Mouse (Mus musculus) limb, embryonic 10.5 days (tissue): Measurements from ENCODE around the gene Rpl26. TPM values are rescaled to one million over a fixed set of nuclear protein-coding genes. Genes with fewer than 3 reads are reported as not detected.

Experiments
- DNase-seq: peaks from one replicate; pipeline ENCODE4 v3.0.0-alpha.2; 2017; ENCODE audit warnings: low spot score
- H3K27ac ChIP-seq: fragments of 300-500 bp; sonication (generic); 2 replicates; pipeline ENCODE4 v1.5.1; 2016; ENCODE audit warnings: mild to moderate bottlenecking
- H3K27me3 ChIP-seq: fragments of 300-500 bp; sonication (generic); 2 replicates; pipeline ENCODE4 v1.6.1; 2016; ENCODE audit warnings: low read depth, mild to moderate bottlenecking; ENCODE audit not compliant: poor library complexity, severe bottlenecking
- H3K36me3 ChIP-seq: fragments of 300-500 bp; sonication (generic); 2 replicates; pipeline ENCODE4 v1.6.1; 2016; ENCODE audit warnings: mild to moderate bottlenecking, moderate library complexity
- H3K4me1 ChIP-seq: fragments of 300-500 bp; sonication (generic); 2 replicates; pipeline ENCODE4 v1.6.1; 2016
- H3K4me3 ChIP-seq: fragments of 300-500 bp; sonication (generic); 2 replicates; pipeline ENCODE4 v1.5.1; 2016; ENCODE audit warnings: mild to moderate bottlenecking, moderate library complexity
- H3K9me3 ChIP-seq: fragments of 300-500 bp; sonication (generic); replicated peaks from 2 replicates; pipeline ENCODE4 v1.6.1; 2016; ENCODE audit warnings: mild to moderate bottlenecking
- WGBS: fragments of 180-500 bp; shearing (Covaris S2); methylation state at CpG from one replicate; pipeline ENCODE4 v1.1.7; 2016; 5-methylcytosine and 5-hydroxymethylcytosine counted together
- polyA plus RNA-seq: library from polyadenylated mRNA; unstranded; fragments of >200 nt; fragmentation: Nextera tagmentation; extraction: Ambion mirVana; gene quantifications from 2 replicates; pipeline ENCODE4 v1.2.1, GENCODE M21; 2016

Rpl26 gene
- polyA plus RNA-seq, 1 experiment from 2014 or later: 1,058 TPM

DNA sequence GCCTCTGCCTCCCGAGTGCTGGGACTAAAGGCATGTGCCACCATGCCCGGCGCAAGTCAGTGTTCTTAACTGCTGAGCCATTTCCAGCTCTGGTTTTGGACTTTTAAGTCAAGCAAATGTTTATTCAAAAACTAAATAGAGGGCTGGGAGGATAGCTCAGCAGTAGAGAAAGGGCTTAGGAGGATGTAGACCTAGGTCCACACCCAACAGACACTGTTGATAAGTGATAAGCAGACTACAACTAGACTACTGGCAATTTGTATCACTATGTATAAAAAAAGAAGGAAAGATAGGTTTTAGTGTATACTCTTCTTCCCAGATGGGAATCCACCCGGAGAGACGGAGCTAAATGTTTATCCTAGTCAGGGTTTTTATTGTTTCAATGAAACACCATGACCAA lies 5.1 kb upstream of the Rpl26 start:
- Histone ChIP-seq H3K27me3 (0 out of 2 replicates have a peak, but pooled peaks cover 12% of the 10 kb centered on the region), H3K4me1 (peaks cover 13% of the 10 kb centered on the region), H3K27ac (no peak overlapping the region), H3K4me3 (no peak overlapping the region), H3K9me3 (no peaks in the 10 kb centered on the region), H3K36me3 (no peaks in the 10 kb centered on the region)
- WGBS: 95% methylated on average over 5 of the region's 5 CpGs
- no peak for DNase-seq

DNA sequence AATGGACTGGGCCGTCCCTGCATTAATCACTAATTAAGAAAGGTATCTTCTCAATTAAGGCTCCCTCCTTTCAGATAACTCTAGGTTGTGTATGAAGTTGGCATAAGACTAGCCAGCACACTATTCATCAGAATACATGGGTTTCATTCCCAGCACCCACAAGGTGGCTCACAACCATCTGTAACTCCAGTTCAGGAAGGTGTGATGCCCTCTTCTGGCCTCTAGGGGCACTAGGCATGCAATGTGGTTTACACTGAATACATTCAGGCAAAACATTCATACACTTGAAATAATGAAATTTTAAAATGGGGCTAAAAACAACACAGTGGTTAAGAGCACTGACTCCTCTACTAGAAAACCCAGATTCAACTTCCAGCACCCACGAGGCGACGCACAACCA lies 4.3 kb upstream of the Rpl26 start:
- Histone ChIP-seq H3K4me1 (peaks cover 13% of the 10 kb centered on the region), H3K36me3 (no peaks in the 10 kb centered on the region), H3K4me3 (no peak overlapping the region), H3K27ac (no peak overlapping the region), H3K27me3 (0 out of 2 replicates have a peak, but pooled peaks cover 12% of the 10 kb centered on the region), H3K9me3 (no peaks in the 10 kb centered on the region)
- 43% methylated on average over 4 of the region's 4 CpGs for WGBS
- no peak for DNase-seq

DNA sequence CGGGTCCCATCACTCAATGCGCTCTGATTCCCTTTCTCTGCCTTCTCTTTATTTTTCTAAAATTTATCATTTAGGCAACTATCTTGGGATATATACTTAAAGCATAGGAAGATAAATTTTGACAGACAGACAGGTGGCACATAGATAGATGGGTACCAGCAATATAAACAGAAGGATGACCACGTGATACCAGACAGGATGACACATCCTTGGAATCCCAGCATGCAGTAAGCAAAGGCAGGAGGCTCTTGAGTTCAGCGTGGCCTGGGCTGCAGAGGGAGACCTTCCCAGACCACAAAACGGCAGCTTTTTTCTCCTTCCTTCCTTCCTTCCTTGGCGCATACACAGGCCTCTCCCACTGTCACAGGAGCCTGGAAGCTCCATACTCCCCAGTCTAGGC lies 3.5 kb upstream of the Rpl26 start:
- H3K4me3 ChIP-seq: no peak overlapping the region
- H3K4me1 ChIP-seq: peaks cover 14% of the 10 kb centered on the region
- H3K27ac ChIP-seq: no peak overlapping the region
- no peaks in the 10 kb centered on the region for H3K9me3 ChIP-seq
- 0 out of 2 replicates have a peak, but pooled peaks cover 10% of the 10 kb centered on the region for H3K27me3 ChIP-seq
- DNase-seq: no peak
- WGBS: 80% methylated on average over 6 of the region's 6 CpGs
- peaks cover 6% of the 10 kb centered on the region for H3K36me3 ChIP-seq

DNA sequence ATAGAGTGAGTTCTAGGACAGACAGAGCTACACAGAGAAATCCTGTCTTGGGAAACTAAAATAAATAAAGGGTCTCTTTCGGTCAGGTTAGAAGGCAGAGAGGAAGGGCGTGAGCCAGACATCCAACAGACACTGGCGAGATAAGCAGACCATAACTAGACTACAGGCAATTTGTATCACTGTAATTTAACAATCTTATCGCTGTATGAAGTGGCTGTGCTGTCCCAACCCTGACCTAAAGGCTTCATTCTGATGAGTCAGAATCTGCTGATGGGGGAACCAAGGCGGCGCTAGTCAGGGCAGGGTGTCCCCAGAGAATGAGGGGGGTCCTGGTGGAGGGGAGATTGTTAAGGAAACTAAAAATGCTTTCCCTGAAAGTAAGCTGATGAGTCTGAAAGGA lies 2.6 kb upstream of the Rpl26 start:
- Histone ChIP-seq H3K4me1 (peaks cover 15% of the 10 kb centered on the region), H3K27ac (no peak overlapping the region), H3K4me3 (no peak overlapping the region), H3K36me3 (peaks cover 15% of the 10 kb centered on the region), H3K27me3 (0 out of 2 replicates have a peak, but pooled peaks cover 6% of the 10 kb centered on the region), H3K9me3 (no peaks in the 10 kb centered on the region)
- 92% methylated on average over 6 of the region's 6 CpGs for WGBS
- no peak for DNase-seq

DNA sequence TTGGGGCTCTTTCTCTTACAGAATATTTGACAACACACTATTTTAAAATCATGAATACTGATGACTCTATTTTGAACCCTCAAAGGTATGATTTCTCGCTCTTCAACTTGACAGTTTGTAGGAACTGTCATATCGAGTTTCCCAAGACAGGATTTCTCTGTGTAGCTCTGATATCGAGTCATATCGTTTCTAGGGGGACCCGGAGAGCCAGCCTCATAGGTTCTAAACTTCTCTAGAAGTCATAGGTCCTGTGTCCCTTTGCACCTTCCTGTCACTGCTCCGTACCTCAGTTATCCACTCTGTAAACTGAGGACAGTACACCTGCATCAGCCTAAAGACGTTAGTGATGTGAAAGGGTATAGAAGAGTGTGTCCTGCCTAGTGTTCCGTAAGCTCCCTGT lies 1.6 kb upstream of the Rpl26 start:
- H3K4me1 ChIP-seq: peaks cover 15% of the 10 kb centered on the region
- H3K27ac ChIP-seq: no peak overlapping the region
- H3K36me3 ChIP-seq: peaks cover 25% of the 10 kb centered on the region
- no peak overlapping the region for H3K4me3 ChIP-seq
- no peak for DNase-seq
- H3K27me3 ChIP-seq: 0 out of 2 replicates have a peak, but pooled peaks cover 6% of the 10 kb centered on the region
- WGBS: 90% methylated on average over 8 of the region's 8 CpGs
- H3K9me3 ChIP-seq: no peaks in the 10 kb centered on the region

DNA sequence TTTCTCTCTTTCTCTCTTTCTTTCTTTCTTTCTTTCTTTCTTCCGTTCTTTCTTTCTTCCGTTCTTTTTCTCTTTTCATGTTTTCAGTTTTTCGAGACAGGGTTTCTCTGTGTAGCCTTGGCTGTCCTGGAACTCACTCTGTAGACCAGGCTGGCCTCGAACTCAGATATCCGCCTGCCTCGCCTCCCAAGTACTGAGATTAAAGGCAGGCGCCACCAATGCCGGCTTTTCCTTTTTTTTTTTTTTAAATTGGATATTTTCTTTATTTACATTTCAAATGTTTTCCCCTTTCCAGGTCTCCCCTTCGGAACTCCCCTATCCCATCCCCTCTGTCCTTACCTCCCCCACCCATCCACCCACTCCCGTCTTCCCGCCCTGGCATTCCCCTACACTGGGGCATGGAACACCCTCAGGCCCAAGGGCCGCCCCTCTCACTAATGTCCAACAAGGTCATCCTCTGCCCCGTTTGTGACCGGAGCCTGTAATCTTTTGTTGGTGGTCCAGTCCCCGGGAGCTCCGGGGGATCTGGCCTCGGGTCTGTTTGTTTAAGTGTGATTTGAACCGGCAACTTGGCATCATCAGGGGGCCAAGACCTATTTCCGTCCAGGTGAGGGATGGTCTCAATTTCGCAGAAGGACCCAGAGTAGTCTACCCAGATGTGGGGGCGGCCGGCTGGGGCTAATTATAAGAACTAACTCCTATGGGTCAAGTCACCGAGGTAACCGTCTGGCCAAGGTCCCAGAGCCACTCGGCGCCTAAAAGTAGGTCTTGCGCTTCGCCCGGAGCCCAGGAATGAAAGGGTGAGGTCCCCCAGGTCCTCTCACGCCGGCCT lies 648 bp upstream of the Rpl26 start:
- Histone ChIP-seq H3K4me3 (peak overlapping the region; percentile 96), H3K27me3 (0 out of 2 replicates have a peak, but pooled peaks cover 6% of the 10 kb centered on the region), H3K36me3 (peaks cover 35% of the 10 kb centered on the region), H3K4me1 (peaks cover 15% of the 10 kb centered on the region), H3K9me3 (no peaks in the 10 kb centered on the region), H3K27ac (peak overlapping the region; percentile 99)
- WGBS: 26% methylated on average over 31 of the region's 31 CpGs
- DNase-seq: no peak

DNA sequence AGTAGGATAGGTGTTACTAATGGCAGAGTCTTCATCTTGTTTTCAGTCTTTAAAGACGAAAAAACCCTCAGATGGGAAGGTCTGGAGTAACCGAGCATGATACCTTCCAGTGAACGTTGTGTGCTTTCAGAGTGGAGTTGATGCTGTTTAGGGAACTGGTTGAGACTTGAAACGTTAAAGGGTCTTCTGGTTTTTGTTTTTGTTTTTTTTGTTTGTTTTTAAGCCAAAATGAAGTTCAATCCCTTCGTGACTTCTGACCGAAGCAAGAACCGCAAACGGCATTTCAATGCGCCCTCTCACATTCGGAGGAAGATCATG lies 623 bp downstream of the Rpl26 start:
- Histone ChIP-seq H3K36me3 (peaks cover 47% of the 10 kb centered on the region), H3K27ac (peak overlapping the region; percentile 99), H3K27me3 (0 out of 2 replicates have a peak, but pooled peaks cover 6% of the 10 kb centered on the region), H3K9me3 (no peaks in the 10 kb centered on the region), H3K4me3 (peak overlapping the region; percentile 96), H3K4me1 (peaks cover 15% of the 10 kb centered on the region)
- whole genome bisulfite sequencing: under 1% methylated on average over 10 of the region's 10 CpGs
- DNase-seq: no peak

DNA sequence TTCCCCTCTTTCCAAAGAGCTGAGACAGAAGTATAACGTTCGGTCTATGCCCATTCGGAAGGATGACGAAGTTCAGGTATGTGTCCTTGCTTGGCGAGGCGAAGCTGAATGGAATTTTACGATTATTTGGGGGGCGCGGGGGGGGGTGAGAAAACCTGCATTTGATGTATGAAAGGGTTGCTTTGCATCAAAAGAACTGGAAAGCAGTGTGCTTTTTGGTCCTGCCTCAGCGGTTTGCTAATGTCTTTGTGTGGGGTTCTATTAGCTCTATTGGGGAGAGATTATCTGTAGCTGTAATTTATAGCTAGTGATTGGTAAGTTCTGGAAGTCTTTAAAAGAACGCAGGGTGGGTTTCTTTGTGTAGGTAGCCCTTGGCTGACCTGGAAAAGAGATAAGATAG lies 984 bp downstream of the Rpl26 start:
- WGBS: 5% methylated on average over 11 of the region's 11 CpGs
- H3K27me3 ChIP-seq: 0 out of 2 replicates have a peak, but pooled peaks cover 6% of the 10 kb centered on the region
- peaks cover 51% of the 10 kb centered on the region for H3K36me3 ChIP-seq
- no peak for DNase-seq
- H3K9me3 ChIP-seq: no peaks in the 10 kb centered on the region
- peaks cover 15% of the 10 kb centered on the region for H3K4me1 ChIP-seq
- peak overlapping the region; percentile 99 for H3K27ac ChIP-seq
- H3K4me3 ChIP-seq: peak overlapping the region; percentile 96

DNA sequence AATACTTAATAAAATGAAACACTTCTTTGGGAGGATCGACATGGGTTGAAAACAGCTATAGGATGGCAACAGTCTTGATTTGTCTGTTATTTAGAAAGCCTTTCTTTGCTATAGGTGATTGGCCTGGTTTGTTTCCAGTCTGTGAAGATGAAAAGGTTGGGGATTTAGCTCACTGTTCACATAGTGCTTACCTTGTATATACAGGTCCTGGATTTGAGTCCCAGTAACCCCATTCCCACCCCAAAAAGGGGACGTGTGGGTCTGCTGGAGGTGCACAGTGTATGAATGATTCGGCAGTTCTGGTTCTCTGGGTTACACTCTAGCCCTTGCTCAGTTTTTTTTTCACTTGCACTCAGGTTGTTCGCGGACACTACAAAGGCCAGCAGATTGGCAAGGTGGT lies 1.4 kb downstream of the Rpl26 start:
- H3K4me1 ChIP-seq: peaks cover 15% of the 10 kb centered on the region
- no peaks in the 10 kb centered on the region for H3K9me3 ChIP-seq
- whole genome bisulfite sequencing: 85% methylated on average over 5 of the region's 5 CpGs
- 0 out of 2 replicates have a peak, but pooled peaks cover 6% of the 10 kb centered on the region for H3K27me3 ChIP-seq
- DNase-seq: no peak
- peaks cover 53% of the 10 kb centered on the region for H3K36me3 ChIP-seq
- H3K27ac ChIP-seq: peak overlapping the region; percentile 99; the same call in 1 of the 2 replicates
- H3K4me3 ChIP-seq: peak overlapping the region; percentile 96

DNA sequence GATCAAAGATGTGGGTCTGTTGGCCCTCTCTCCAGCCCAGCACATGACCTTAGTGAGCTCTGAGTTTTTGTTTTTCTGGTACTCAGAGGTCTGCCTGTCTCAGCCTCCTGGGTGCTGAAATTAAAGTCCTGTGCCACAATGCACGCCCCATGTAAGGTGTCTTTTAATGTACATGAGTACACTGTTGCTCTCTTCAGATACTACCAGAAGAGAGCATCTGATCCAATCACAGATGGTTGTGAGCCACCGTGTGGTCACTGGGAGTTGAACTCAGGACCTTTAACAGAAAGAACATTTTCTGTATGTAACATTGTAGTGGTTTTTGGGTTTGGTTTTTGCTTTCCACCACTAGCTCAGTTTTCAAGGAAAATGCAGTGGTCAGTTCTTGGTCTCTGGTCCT lies 2.4 kb downstream of the Rpl26 start:
- H3K4me1 ChIP-seq: peaks cover 16% of the 10 kb centered on the region
- 93% methylated on average over 2 of the region's 2 CpGs for WGBS
- peaks cover 53% of the 10 kb centered on the region for H3K36me3 ChIP-seq
- no peak overlapping the region for H3K4me3 ChIP-seq
- DNase-seq: no peak
- H3K27me3 ChIP-seq: 0 out of 2 replicates have a peak, but pooled peaks cover 6% of the 10 kb centered on the region
- no peaks in the 10 kb centered on the region for H3K9me3 ChIP-seq
- H3K27ac ChIP-seq: no peak overlapping the region

DNA sequence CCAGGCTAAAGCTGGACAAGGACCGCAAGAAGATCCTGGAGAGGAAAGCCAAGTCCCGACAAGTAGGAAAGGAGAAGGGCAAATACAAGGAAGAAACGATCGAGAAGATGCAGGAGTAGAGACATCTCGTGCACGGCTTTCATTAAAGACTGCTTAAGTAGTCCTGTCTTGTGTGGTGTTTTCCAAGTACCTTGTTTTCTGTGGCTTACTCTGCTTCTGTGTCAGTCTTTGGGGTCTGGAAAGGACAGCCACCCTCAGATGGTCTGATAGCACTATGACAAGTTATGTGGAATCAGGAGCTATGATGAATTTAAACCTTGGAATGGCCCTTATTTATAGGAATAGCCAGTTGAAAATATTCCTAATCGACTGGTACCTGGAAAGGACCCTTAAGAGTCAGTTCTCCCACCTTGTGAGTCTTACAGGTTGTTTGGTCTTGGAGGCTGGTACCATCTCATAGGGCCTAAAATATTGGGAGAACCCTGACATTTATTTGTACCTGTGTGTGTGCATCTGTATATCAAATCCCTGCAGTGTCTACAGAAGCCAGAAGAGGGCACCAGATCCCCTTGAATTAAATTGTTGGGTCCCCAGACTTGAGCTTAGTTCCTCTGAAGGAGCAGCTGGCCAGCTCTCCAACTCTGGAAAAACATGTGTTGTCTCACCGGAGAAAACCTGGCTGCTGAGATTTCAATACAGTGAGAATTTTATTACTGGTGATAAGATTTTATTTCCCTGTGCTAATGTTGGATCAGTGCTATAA lies 3.2 kb downstream of the Rpl26 start:
- Histone ChIP-seq H3K27ac (no peak overlapping the region), H3K4me3 (no peak overlapping the region), H3K36me3 (peaks cover 53% of the 10 kb centered on the region), H3K4me1 (peaks cover 20% of the 10 kb centered on the region), H3K27me3 (0 out of 2 replicates have a peak, but pooled peaks cover 6% of the 10 kb centered on the region), H3K9me3 (no peaks in the 10 kb centered on the region)
- peak; percentile 72 for DNase-seq
- 91% methylated on average over 8 of the region's 8 CpGs for WGBS

DNA sequence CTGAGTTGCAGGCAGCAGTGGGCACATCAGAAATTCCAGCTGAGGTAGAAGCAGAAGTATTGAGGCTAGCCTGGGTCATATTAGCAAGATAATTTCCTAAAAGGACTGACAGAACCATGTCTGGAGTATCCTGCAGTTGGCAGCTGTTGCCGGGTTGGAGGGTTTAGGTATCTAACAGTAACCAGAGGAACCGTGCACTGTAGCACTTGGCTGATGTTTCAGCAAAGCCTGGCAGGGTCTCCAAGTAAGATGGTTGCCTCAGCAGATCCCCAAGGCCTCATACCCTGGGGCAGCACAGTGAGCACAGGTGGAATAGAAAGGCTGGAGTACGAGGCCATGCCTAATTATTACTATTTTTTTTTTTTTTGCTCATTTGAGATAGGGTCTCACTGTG lies 3.8 kb downstream of the Rpl26 start:
- H3K27me3 ChIP-seq: 0 out of 2 replicates have a peak, but pooled peaks cover under 1% of the 10 kb centered on the region

More for the DNA sequence above, 3.8 kb downstream of the Rpl26 start:
- Histone ChIP-seq H3K36me3 (peaks cover 53% of the 10 kb centered on the region), H3K4me1 (peaks cover 20% of the 10 kb centered on the region), H3K27ac (no peak overlapping the region), H3K9me3 (no peaks in the 10 kb centered on the region), H3K4me3 (no peak overlapping the region)
- no peak for DNase-seq
- 89% methylated on average over 3 of the region's 3 CpGs for WGBS
